Mouse (Mus musculus): Measurements from ENCODE around the gene Dnah1. TPM values are rescaled to one million over a fixed set of nuclear protein-coding genes. Genes with fewer than 3 reads are reported as not detected.

Gene Dnah1
- total and polyA plus RNA-seq, 2 experiments from 2014 or later, result 2.1 to 9.9 TPM

GRCm38 (mm10) chr14:31215157-31216002 lies 108.3 kb downstream of the Dnah1 start:
- DNase-seq (ENCODE audit: low spot score) (peak; percentile 88), ATAC-seq (peak; percentile 79)
- H3K9me3 ChIP-seq (ENCODE audit: low read length), result no peaks in the 10 kb centered on the region
- H3K9ac ChIP-seq (replicated peaks; ENCODE audit: low read length), result 0 out of 2 replicates have a peak overlapping the region, but pooled peaks have one; percentile 5
- H3K4me1 ChIP-seq (ENCODE audit: insufficient read depth, low read length), result 0 out of 2 replicates have a peak, but pooled peaks cover 3% of the 10 kb centered on the region
- TF ChIP-seq CTCF (IDR thresholded peaks at IDR 0.05; ENCODE audit: low read depth), result peak; percentile 96
- H3K36me3 ChIP-seq (ENCODE audit: insufficient read depth, low read length), result no peaks in the 10 kb centered on the region
- 38% methylated on average over 15 of the region's 15 CpGs for WGBS
- H3K27me3 ChIP-seq (ENCODE audit: insufficient read depth, low read length), result no peaks in the 10 kb centered on the region
- 0 out of 2 replicates have a peak overlapping the region, but pooled peaks have one; percentile 11 for H3K27ac ChIP-seq
- no peak overlapping the region for H3K4me3 ChIP-seq (ENCODE audit: low read length)
- H3K4me2 ChIP-seq (ENCODE audit: low read depth, low read length), result peak overlapping the region; percentile 7; the same call in 1 of the 2 replicates

GRCm38 (mm10) chr14:31214684-31215083 lies 109.0 kb downstream of the Dnah1 start:
- DNase-seq (ENCODE audit: low spot score) (no peak), ATAC-seq (no peak)
- 83% methylated on average over 3 of the region's 3 CpGs for WGBS
- Histone ChIP-seq H3K9ac (replicated peaks; ENCODE audit: low read length) (no peak overlapping the region), H3K36me3 (ENCODE audit: insufficient read depth, low read length) (no peaks in the 10 kb centered on the region), H3K27me3 (ENCODE audit: insufficient read depth, low read length) (no peaks in the 10 kb centered on the region), H3K4me2 (ENCODE audit: low read depth, low read length) (no peak overlapping the region), H3K4me3 (ENCODE audit: low read length) (no peak overlapping the region), H3K27ac (no peak overlapping the region), H3K9me3 (ENCODE audit: low read length) (no peaks in the 10 kb centered on the region), H3K4me1 (ENCODE audit: insufficient read depth, low read length) (0 out of 2 replicates have a peak, but pooled peaks cover 3% of the 10 kb centered on the region)
- TF ChIP-seq CTCF (IDR thresholded peaks at IDR 0.05; ENCODE audit: low read depth), result no peak

- no peak overlapping the region for H3K9ac ChIP-seq (replicated peaks; ENCODE audit: low read length)
- H3K36me3 ChIP-seq (ENCODE audit: insufficient read depth, low read length), result no peaks in the 10 kb centered on the region
- H3K4me2 ChIP-seq (ENCODE audit: low read depth, low read length), result no peak overlapping the region
- 0 out of 2 replicates have a peak, but pooled peaks cover 3% of the 10 kb centered on the region for H3K4me1 ChIP-seq (ENCODE audit: insufficient read depth, low read length)
- H3K9me3 ChIP-seq (ENCODE audit: low read length), result no peaks in the 10 kb centered on the region
- no peak for TF ChIP-seq CTCF (IDR thresholded peaks at IDR 0.05; ENCODE audit: low read depth)
- no peak overlapping the region for H3K4me3 ChIP-seq (ENCODE audit: low read length)
- 71% methylated on average over 8 of the region's 8 CpGs for WGBS
- ATAC-seq, result no peak
- no peak for DNase-seq (ENCODE audit: low spot score)
- no peaks in the 10 kb centered on the region for H3K27me3 ChIP-seq (ENCODE audit: insufficient read depth, low read length)
- no peak overlapping the region for H3K27ac ChIP-seq
Measured at GRCm38 (mm10) chr14:31213868-31214267, 109.8 kb downstream of the Dnah1 start.

- no peak for DNase-seq (ENCODE audit: low spot score)
Measured at GRCm38 (mm10) chr14:31212499-31212898, 111.2 kb downstream of the Dnah1 start.

GRCm38 (mm10) chr14:31211854-31212253 lies 111.8 kb downstream of the Dnah1 start:
- Histone ChIP-seq H3K4me3 (ENCODE audit: low read length) (no peak overlapping the region), H3K36me3 (ENCODE audit: insufficient read depth, low read length) (no peaks in the 10 kb centered on the region), H3K9ac (replicated peaks; ENCODE audit: low read length) (no peak overlapping the region), H3K9me3 (ENCODE audit: low read length) (no peaks in the 10 kb centered on the region), H3K4me2 (ENCODE audit: low read depth, low read length) (no peak overlapping the region), H3K27ac (no peak overlapping the region), H3K4me1 (ENCODE audit: insufficient read depth, low read length) (peaks cover 3% of the 10 kb centered on the region; the same call in 1 of the 2 replicates), H3K27me3 (ENCODE audit: insufficient read depth, low read length) (no peaks in the 10 kb centered on the region)
- ATAC-seq, result no peak
- WGBS, result 94% methylated on average over 6 of the region's 6 CpGs
- no peak for DNase-seq (ENCODE audit: low spot score)
- TF ChIP-seq CTCF (IDR thresholded peaks at IDR 0.05; ENCODE audit: low read depth), result no peak

More at GRCm38 (mm10) chr14:31212499-31212898, 111.2 kb downstream of the Dnah1 start:
- Histone ChIP-seq H3K27me3 (ENCODE audit: insufficient read depth, low read length) (no peaks in the 10 kb centered on the region), H3K4me1 (ENCODE audit: insufficient read depth, low read length) (0 out of 2 replicates have a peak, but pooled peaks cover 2% of the 10 kb centered on the region), H3K36me3 (ENCODE audit: insufficient read depth, low read length) (no peaks in the 10 kb centered on the region), H3K9ac (replicated peaks; ENCODE audit: low read length) (no peak overlapping the region), H3K27ac (no peak overlapping the region), H3K4me3 (ENCODE audit: low read length) (no peak overlapping the region), H3K9me3 (ENCODE audit: low read length) (no peaks in the 10 kb centered on the region), H3K4me2 (ENCODE audit: low read depth, low read length) (no peak overlapping the region)
- ATAC-seq, result no peak
- no peak for TF ChIP-seq CTCF (IDR thresholded peaks at IDR 0.05; ENCODE audit: low read depth)
- WGBS, result 86% methylated on average over 3 of the region's 3 CpGs

Other genes with a start within 250 kb of the Dnah1 start
- gene Smim4, start 194.9 kb downstream of the Dnah1 start, total RNA-seq (2014; rRNA removed), result 0.93 and 5.0 TPM in 2 replicates
- 59.5 and 64.8 TPM in 2 replicates for gene Smim4, start 194.9 kb downstream of the Dnah1 start, polyA plus RNA-seq (2015; fragmentation: Nextera tagmentation; extraction: Ambion mirVana)
- 209 and 236 TPM in 2 replicates for gene Nt5dc2, start 192.8 kb downstream of the Dnah1 start, total RNA-seq (2014; rRNA removed)
- 203 and 204 TPM in 2 replicates for gene Nt5dc2, start 192.8 kb downstream of the Dnah1 start, polyA plus RNA-seq (2015; fragmentation: Nextera tagmentation; extraction: Ambion mirVana)
- gene Stab1, start 155.3 kb downstream of the Dnah1 start, total RNA-seq (2014; rRNA removed), result 31.2 and 35.4 TPM in 2 replicates
- 10.5 and 11.5 TPM in 2 replicates for gene Stab1, start 155.3 kb downstream of the Dnah1 start, polyA plus RNA-seq (2015; fragmentation: Nextera tagmentation; extraction: Ambion mirVana)
- 0.68 and 1.6 TPM in 2 replicates for gene Tnnc1, start 115.6 kb downstream of the Dnah1 start, total RNA-seq (2014; rRNA removed)
- gene Tnnc1, start 115.6 kb downstream of the Dnah1 start, polyA plus RNA-seq (2015; fragmentation: Nextera tagmentation; extraction: Ambion mirVana), result 2.9 and 3.0 TPM in 2 replicates
- 281 and 419 TPM in 2 replicates for gene Nisch, start 107.0 kb downstream of the Dnah1 start, total RNA-seq (2014; rRNA removed)
- gene Nisch, start 107.0 kb downstream of the Dnah1 start, polyA plus RNA-seq (2015; fragmentation: Nextera tagmentation; extraction: Ambion mirVana), result 234 and 243 TPM in 2 replicates
- 2.9 and 4.9 TPM in 2 replicates for gene Sema3g, start 106.0 kb downstream of the Dnah1 start, total RNA-seq (2014; rRNA removed)
- 0.33 and 0.38 TPM in 2 replicates for gene Sema3g, start 106.0 kb downstream of the Dnah1 start, polyA plus RNA-seq (2015; fragmentation: Nextera tagmentation; extraction: Ambion mirVana)
- gene Phf7, start 72.6 kb downstream of the Dnah1 start, total RNA-seq (2014; rRNA removed), result 4.1 and 5.3 TPM in 2 replicates
- 8.8 and 11.0 TPM in 2 replicates for gene Phf7, start 72.6 kb downstream of the Dnah1 start, polyA plus RNA-seq (2015; fragmentation: Nextera tagmentation; extraction: Ambion mirVana)
- 119 and 136 TPM in 2 replicates for gene Bap1, start 72.4 kb downstream of the Dnah1 start, total RNA-seq (2014; rRNA removed)
- 101 and 104 TPM in 2 replicates for gene Bap1, start 72.4 kb downstream of the Dnah1 start, polyA plus RNA-seq (2015; fragmentation: Nextera tagmentation; extraction: Ambion mirVana)
- gene Capn7, start 12.7 kb upstream of the Dnah1 start, total RNA-seq (2014; rRNA removed), result 46.8 and 48.2 TPM in 2 replicates
- gene Capn7, start 12.7 kb upstream of the Dnah1 start, polyA plus RNA-seq (2015; fragmentation: Nextera tagmentation; extraction: Ambion mirVana), result 50.4 and 50.5 TPM in 2 replicates
- 41.6 and 53.9 TPM in 2 replicates for gene Sh3bp5, start 112.2 kb upstream of the Dnah1 start, total RNA-seq (2014; rRNA removed)
- 127 and 149 TPM in 2 replicates for gene Sh3bp5, start 112.2 kb upstream of the Dnah1 start, polyA plus RNA-seq (2015; fragmentation: Nextera tagmentation; extraction: Ambion mirVana)
- 8.6 and 11.7 TPM in 2 replicates for gene Eaf1, start 170.5 kb upstream of the Dnah1 start, total RNA-seq (2014; rRNA removed)
- gene Eaf1, start 170.5 kb upstream of the Dnah1 start, polyA plus RNA-seq (2015; fragmentation: Nextera tagmentation; extraction: Ambion mirVana), result 6.3 and 6.4 TPM in 2 replicates
- gene Mettl6, start 171.1 kb upstream of the Dnah1 start, total RNA-seq (2014; rRNA removed), result 14.8 and 14.9 TPM in 2 replicates
- gene Mettl6, start 171.1 kb upstream of the Dnah1 start, polyA plus RNA-seq (2015; fragmentation: Nextera tagmentation; extraction: Ambion mirVana), result 32.7 and 36.8 TPM in 2 replicates